Mouse (Mus musculus) heart, embryonic 13.5 days (tissue): ENCODE data around the gene Cog4. TPM values are rescaled to one million over a fixed set of nuclear protein-coding genes. Genes with fewer than 3 reads are reported as not detected.
A peak's percentile ranks its signal among the peaks of the same experiment; 100 is the strongest.
"Not testable (repeated sequence)": the region's sequence is repeated elsewhere in the genome, so short reads cannot be mapped to it uniquely, and the experiment has no call there.

Experiments
- ATAC-seq: fragments of 200-750 bp; cut with Nextera tagmentation; 2 replicates; pipeline ENCODE4 v1.8.0; 2017; ENCODE audit warnings: moderate TSS enrichment; ENCODE audit not compliant: insufficient number of reproducible peaks, low FRiP score, low TSS enrichment; ENCODE audit errors: extremely low read depth
- H3K27ac ChIP-seq: fragments of 300-500 bp; sonication (generic); replicated peaks from 2 replicates; pipeline ENCODE4 v1.5.1; 2015; ENCODE audit warnings: moderate library complexity, mild to moderate bottlenecking, inconsistent platforms
- H3K27me3 ChIP-seq: fragments of 300-500 bp; sonication (generic); replicated peaks from 2 replicates; pipeline ENCODE4 v1.6.1; 2015; ENCODE audit warnings: mild to moderate bottlenecking, inconsistent platforms
- H3K36me3 ChIP-seq: fragments of 300-500 bp; sonication (generic); 2 replicates; pipeline ENCODE4 v1.6.1; 2015; ENCODE audit warnings: mild to moderate bottlenecking, inconsistent platforms
- H3K4me1 ChIP-seq: fragments of 300-500 bp; sonication (generic); 2 replicates; pipeline ENCODE4 v1.6.1; 2015; ENCODE audit warnings: inconsistent platforms
- H3K4me2 ChIP-seq: fragments of 300-500 bp; sonication (generic); 2 replicates; pipeline ENCODE4 v1.6.1; 2015; ENCODE audit warnings: inconsistent platforms, mild to moderate bottlenecking, moderate library complexity
- H3K4me3 ChIP-seq: fragments of 300-500 bp; sonication (generic); 2 replicates; pipeline ENCODE4 v1.5.1; 2015; ENCODE audit warnings: moderate library complexity, mild to moderate bottlenecking, inconsistent platforms
- H3K9ac ChIP-seq: fragments of 300-500 bp; sonication (generic); 2 replicates; pipeline ENCODE4 v1.6.1; 2015; ENCODE audit warnings: inconsistent platforms, mild to moderate bottlenecking, moderate library complexity
- H3K9me3 ChIP-seq: fragments of 300-500 bp; sonication (generic); 2 replicates; pipeline ENCODE4 v1.6.1; 2016; ENCODE audit warnings: inconsistent platforms
- WGBS: fragments of 180-500 bp; shearing (Covaris S2); methylation state at CpG from one replicate; pipeline ENCODE4 v1.1.7; 2015; ENCODE audit warnings: mixed read lengths; 5-methylcytosine and 5-hydroxymethylcytosine counted together
- polyA plus RNA-seq: library from polyadenylated mRNA; unstranded; fragments of >200 nt; fragmentation: Nextera tagmentation; extraction: Ambion mirVana; gene quantifications from 2 replicates; pipeline ENCODE4 v1.2.1, GENCODE M21; 2015

Gene Cog4
- polyA plus RNA-seq, 1 experiment from 2014 or later, result 55.8 TPM

DNA sequence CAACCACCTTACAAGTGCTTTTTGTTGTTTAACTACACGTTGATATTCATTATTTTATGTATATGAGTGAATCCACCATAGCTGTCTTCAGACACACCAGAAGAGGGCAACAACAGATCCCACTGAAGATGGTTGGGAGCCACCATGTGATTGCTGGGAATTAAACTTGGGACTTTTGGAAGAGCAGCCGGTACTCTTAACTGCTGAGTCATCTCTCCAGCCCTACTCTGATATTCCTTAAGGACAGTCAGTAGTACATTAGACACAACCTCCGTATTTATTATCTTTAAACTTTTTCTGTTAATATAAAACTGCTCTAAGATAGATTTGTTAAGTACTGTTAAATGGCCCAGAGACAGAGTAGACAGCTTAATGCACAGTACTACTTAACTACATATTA lies 14.4 kb upstream of the Cog4 start:
- H3K4me3 ChIP-seq, result no peak overlapping the region
- H3K27ac ChIP-seq, result no peak overlapping the region
- H3K4me1 ChIP-seq, result no peaks in the 10 kb centered on the region
- ATAC-seq, result no peak
- WGBS, result 79% methylated on average over 3 of the region's 3 CpGs
- H3K36me3 ChIP-seq, result peaks cover 98% of the 10 kb centered on the region
- no peak overlapping the region for H3K9ac ChIP-seq
- no peaks in the 10 kb centered on the region for H3K9me3 ChIP-seq
- H3K27me3 ChIP-seq, result no peaks in the 10 kb centered on the region
- no peak overlapping the region for H3K4me2 ChIP-seq

DNA sequence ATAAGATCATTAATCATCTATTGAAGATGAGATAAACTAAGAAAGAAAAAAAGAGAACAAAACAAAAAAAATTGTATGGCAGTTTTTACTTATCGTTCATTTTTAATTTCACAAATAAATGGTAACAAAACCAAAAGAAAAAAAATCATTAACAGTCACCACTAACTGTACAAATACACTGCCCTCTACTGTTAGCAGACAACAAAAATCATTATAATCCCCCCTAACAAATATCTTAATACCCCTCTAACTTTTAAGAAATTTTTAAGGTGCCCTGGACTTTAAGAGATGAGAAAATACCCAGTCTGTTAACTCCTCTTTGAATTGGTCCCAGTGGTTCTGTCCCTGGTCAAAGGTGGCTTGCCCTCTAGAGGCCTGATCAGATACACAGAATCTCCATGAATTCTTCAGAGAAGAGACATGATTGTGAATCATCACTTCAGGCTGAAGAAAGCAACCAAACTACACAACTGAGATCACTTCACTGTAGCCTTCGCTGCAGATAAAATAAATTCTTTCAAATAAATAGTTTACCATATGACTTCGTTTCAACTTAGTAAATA lies 4.3 kb upstream of the Cog4 start:
- Histone ChIP-seq H3K4me3 (no peak overlapping the region), H3K27ac (no peak overlapping the region), H3K27me3 (no peaks in the 10 kb centered on the region), H3K9ac (no peak overlapping the region), H3K9me3 (no peaks in the 10 kb centered on the region), H3K4me1 (peaks cover 19% of the 10 kb centered on the region), H3K4me2 (no peak overlapping the region), H3K36me3 (peaks cover 78% of the 10 kb centered on the region)
- ATAC-seq, result no peak
- WGBS, result 92% methylated on average over 3 of the region's 3 CpGs

DNA sequence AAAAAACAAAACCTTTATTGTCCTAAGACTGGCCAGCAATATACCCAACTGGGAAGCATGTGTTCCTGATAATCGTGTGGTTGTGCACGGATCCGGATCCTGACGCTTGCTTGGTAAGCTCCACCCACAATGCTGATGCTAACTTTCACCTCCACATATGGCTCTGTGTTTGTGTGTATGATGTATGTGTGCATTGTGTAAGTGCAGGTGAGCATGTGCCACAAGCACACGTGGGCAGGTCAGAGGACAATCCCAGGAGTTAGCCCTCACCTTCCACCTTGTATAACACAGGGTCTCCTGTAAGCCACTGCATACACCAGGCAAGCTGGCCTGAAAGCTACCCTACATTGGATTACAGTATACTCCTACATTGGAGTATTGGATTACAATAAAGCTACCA lies 3.2 kb upstream of the Cog4 start:
- Histone ChIP-seq H3K4me2 (no peak overlapping the region), H3K9me3 (no peaks in the 10 kb centered on the region), H3K27me3 (no peaks in the 10 kb centered on the region), H3K4me1 (peaks cover 27% of the 10 kb centered on the region), H3K9ac (no peak overlapping the region), H3K36me3 (peaks cover 67% of the 10 kb centered on the region), H3K4me3 (no peak overlapping the region), H3K27ac (no peak overlapping the region)
- 83% methylated on average over 5 of the region's 5 CpGs for WGBS
- no peak for ATAC-seq

DNA sequence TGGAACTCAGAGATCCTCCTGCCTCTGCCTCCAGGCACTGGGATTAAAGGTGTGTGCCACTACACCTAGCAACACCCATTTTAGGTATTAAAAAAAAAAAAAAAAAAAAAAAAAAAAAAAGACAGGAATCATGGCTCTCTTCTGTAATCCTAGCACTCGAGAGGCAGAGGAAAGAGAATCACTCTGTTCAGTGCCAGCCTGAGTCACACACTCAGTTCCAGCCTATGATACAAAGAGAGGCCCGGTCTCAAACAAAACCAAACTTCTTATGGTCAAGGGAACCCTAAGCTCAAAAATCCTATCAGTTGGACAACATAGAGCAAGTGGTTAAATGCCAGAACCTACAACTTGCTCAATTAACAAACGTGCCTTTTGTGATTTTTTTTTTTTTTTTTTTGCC lies 1.5 kb upstream of the Cog4 start:
- H3K4me1 ChIP-seq, result peaks cover 35% of the 10 kb centered on the region
- no peaks in the 10 kb centered on the region for H3K9me3 ChIP-seq
- H3K27me3 ChIP-seq, result no peaks in the 10 kb centered on the region
- 71% methylated on average over 3 of the region's 3 CpGs for WGBS
- peak overlapping the region; percentile 72 for H3K4me3 ChIP-seq
- H3K4me2 ChIP-seq, result peak overlapping the region; percentile 80
- ATAC-seq, result no peak
- peak overlapping the region; percentile 98; the same call in 1 of the 2 replicates for H3K9ac ChIP-seq
- H3K36me3 ChIP-seq, result peaks cover 55% of the 10 kb centered on the region
- no peak overlapping the region for H3K27ac ChIP-seq

DNA sequence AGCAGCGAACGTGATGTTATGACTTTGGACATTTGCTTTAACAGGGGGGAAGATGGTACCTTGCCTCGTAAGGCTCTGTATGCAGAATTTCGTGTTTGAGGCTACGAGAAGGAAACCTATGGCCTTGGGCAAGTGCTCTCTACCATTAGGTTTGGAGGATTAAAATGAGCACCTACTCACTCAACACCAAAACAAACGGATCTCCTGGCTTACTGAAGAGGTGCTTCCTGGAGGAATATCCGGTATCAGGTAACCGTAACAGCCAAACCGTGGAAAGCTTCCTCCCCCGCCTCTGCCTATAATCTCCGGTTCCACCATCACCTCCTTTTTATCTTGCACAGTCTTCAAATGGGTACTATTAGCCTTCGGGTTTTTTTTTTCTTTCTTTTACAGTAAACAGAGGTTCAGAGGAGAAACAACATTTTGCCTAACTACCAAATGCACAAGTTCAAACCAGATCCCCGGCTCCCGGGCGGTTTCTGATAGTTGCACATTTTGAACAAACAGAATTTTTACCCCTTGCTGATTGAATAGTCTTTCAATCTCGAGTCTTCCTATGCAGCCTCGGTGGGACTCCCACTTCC lies 487 bp upstream of the Cog4 start:
- H3K27ac ChIP-seq, result peak overlapping the region; percentile 89
- H3K9me3 ChIP-seq, result no peaks in the 10 kb centered on the region
- no peak for ATAC-seq
- H3K4me1 ChIP-seq, result peaks cover 35% of the 10 kb centered on the region
- WGBS, result 8% methylated on average over 17 of the region's 17 CpGs
- no peaks in the 10 kb centered on the region for H3K27me3 ChIP-seq
- H3K36me3 ChIP-seq, result peaks cover 55% of the 10 kb centered on the region
- peak overlapping the region; percentile 98 for H3K9ac ChIP-seq
- H3K4me3 ChIP-seq, result peak overlapping the region; percentile 72
- peak overlapping the region; percentile 80 for H3K4me2 ChIP-seq

DNA sequence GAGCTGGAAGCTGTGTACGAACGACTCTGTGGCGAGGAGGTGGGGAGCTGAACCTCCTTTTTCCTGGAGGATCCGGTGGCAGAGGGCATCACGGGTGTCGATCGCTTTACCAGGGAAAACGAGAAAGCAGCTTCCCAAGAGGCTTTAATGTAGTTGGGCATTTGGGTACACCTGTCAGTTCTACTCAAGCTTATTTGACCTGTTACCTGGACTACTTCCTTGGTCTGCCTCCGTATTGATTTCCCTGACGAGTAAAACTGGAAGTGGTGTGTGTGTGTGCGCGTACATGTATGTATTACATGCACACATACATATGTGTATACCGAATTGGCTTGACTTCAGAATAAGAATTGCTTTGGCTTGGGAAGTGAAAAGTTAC lies 760 bp downstream of the Cog4 start:
- H3K27ac ChIP-seq, result peak overlapping the region; percentile 89
- H3K27me3 ChIP-seq, result no peaks in the 10 kb centered on the region
- peak; percentile 42; the same call in 1 of the 2 replicates for ATAC-seq
- peak overlapping the region; percentile 86 for H3K9ac ChIP-seq
- peaks cover 35% of the 10 kb centered on the region for H3K4me1 ChIP-seq
- peaks cover 56% of the 10 kb centered on the region for H3K36me3 ChIP-seq
- no peaks in the 10 kb centered on the region for H3K9me3 ChIP-seq
- peak overlapping the region; percentile 72 for H3K4me3 ChIP-seq
- H3K4me2 ChIP-seq, result peak overlapping the region; percentile 80
- WGBS, result 2% methylated on average over 13 of the region's 13 CpGs

DNA sequence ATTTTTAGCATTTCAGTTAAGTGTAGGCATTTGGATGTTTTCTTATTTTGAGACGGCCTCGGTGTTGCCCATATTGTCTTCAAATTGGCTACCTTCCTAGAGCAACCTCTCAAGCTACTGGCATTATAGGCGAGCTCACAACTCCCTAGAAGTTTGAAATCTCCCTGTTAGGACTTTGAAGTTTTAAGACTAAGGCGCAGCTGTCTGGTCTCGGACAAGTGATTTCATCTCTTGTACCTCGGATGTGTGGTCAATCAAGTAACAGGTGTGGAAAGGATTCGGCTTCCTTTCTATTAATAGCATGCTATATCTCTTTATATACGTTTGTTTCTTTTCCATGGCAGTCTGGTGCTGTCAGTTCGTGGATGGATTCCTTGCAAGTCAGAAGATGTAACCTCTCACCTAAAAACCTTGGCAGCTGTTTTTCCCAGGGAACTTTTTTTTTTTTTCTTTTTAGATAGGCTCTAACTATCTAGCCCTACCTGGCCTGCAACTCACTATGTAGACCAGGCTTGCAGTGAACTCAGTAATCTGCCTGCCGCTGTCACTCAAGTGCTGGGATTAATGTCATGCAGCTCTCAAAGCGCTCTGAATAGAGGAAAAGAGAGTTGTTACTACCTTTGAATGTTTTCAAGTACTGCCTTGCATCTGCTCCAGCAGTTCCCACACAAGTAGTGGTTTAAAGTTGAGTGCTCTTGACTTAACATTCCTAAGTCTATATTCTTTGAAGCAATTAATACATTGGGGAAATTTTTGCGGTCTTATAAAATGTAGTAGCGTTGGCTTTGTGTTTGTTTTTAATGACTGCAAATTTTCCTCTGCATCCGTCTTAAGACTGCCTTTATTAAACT lies 1.5 kb downstream of the Cog4 start:
- H3K27me3 ChIP-seq, result no peaks in the 10 kb centered on the region
- H3K36me3 ChIP-seq, result peaks cover 56% of the 10 kb centered on the region
- peak overlapping the region; percentile 80 for H3K4me2 ChIP-seq
- 36% methylated on average over 14 of the region's 14 CpGs for WGBS
- peaks cover 35% of the 10 kb centered on the region for H3K4me1 ChIP-seq
- H3K27ac ChIP-seq, result peak overlapping the region; percentile 89; the same call in 1 of the 2 replicates
- peak overlapping the region; percentile 86 for H3K9ac ChIP-seq
- H3K9me3 ChIP-seq, result no peaks in the 10 kb centered on the region
- peak overlapping the region; percentile 72 for H3K4me3 ChIP-seq
- no peak for ATAC-seq

DNA sequence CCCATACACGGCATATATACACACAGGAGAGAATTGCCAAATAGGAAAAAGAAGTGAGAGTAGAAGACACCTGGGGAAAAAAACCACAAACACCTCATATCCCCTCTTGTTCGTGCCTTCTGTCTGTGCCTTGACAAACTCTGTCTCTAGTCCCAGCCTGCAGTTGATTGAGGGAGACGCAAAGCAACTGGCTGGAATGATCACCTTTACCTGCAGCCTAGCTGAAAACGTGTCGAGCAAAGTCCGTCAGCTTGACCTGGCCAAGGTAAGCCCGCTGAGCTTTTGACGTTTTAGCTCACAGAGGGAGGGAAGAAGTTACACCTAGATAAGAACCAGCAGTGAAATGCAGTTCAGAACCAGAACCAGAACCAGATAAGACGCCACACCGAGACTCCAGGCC lies 4.8 kb downstream of the Cog4 start:
- Histone ChIP-seq H3K9ac (no peak overlapping the region), H3K4me2 (no peak overlapping the region), H3K9me3 (no peaks in the 10 kb centered on the region), H3K4me1 (peaks cover 16% of the 10 kb centered on the region), H3K4me3 (no peak overlapping the region), H3K27me3 (no peaks in the 10 kb centered on the region), H3K36me3 (peaks cover 68% of the 10 kb centered on the region), H3K27ac (no peak overlapping the region)
- ATAC-seq, result no peak
- WGBS, result 90% methylated on average over 10 of the region's 10 CpGs

DNA sequence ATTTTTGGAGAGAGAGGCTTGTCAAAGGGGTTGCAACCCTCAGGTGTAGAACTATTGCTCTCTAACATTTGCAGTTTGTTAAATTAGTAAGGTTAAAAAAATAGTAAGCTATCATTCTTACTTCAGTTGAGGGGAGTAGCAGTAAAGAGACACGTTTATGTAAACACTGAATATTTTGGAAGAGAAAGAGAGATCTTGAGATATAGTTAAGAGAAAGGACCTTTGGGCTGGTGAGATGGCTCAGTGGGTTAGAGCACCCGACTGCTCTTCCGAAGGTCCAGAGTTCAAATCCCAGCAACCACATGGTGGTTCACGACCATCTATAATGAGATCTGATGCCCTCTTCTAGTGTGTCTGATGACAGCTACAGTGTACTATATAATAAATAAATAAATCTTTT lies 9.7 kb downstream of the Cog4 start:
- H3K4me1 ChIP-seq, H3K9me3 ChIP-seq, ATAC-seq, H3K4me3 ChIP-seq, H3K4me2 ChIP-seq, H3K27ac ChIP-seq, H3K9ac ChIP-seq, H3K27me3 ChIP-seq: not testable (repeated sequence)
- WGBS, result 94% methylated on average over 4 of the region's 4 CpGs
- H3K36me3 ChIP-seq, result peaks cover 99% of the 10 kb centered on the region

DNA sequence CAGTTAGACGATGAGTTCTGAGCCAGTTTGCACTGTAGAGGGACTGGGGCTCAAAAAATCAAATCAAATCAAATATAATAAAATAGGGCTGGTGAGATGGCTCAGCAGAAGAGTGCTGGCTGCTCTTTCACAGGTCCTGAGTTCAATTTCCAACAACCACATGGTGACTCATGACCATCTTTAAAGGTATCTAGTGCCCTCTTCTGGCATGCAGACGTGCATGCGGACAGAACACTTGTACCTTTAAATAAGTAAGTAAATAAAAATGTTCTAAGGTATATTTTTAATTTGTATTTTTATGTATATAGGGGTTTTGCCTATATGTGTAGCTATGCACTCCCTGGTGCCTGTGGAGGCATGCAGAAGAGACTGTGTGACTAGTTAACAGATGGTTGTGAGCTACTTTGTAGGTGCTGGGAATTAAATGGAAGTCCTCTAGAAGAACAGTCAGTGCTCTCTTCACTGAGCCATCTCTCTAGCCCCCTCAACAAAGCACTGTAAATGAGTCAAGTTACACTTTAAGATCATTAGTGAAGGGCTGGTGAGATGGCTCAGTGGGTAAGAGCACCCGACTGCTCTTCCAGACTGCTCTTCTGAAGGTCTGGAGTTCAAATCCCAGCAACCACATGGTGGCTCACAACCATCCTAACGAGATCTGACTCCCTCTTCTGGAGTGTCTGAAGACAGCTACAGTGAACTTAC lies 10.5 kb downstream of the Cog4 start:
- Histone ChIP-seq H3K9ac (no peak overlapping the region), H3K4me3 (no peak overlapping the region), H3K27ac (no peak overlapping the region), H3K9me3 (no peaks in the 10 kb centered on the region), H3K27me3 (no peaks in the 10 kb centered on the region), H3K4me2 (no peak overlapping the region), H3K36me3 (peaks cover 99% of the 10 kb centered on the region), H3K4me1 (no peaks in the 10 kb centered on the region)
- no peak for ATAC-seq
- 87% methylated on average over 5 of the region's 5 CpGs for WGBS
